Mouse (Mus musculus) left cerebral cortex, postnatal 14 days (tissue): Measurements from ENCODE around the gene Gm11027. TPM values are rescaled to one million over a fixed set of nuclear protein-coding genes. Genes with fewer than 3 reads are reported as not detected.

Experiments used
- microRNA-seq, 2 experiments: library from miRNA; unstranded; fragments of <30 nt; microRNA quantifications; one replicate each; pipeline ENCODE4 v1.2.0; 2022
- total RNA-seq, 2 experiments: library from RNA; stranded (reverse); gene quantifications; 2 replicates each; pipeline ENCODE4 v1.2.3; 2021

Gm11027 gene
- total RNA-seq, 2 experiments from 2014 or later = not detected

Small RNAs within 50 kb of the gene (microRNA-seq; reads per million reads assigned to microRNA genes)
- gene Gm23190 = 0 reads per million in 2 experiments

Other genes with a start within 250 kb of the Gm11027 start
- gene Zfp386, start 227.7 kb upstream of the Gm11027 start, total RNA-seq = 10 to 100 TPM; 36.7 to 38.9 TPM
- gene Vipr2, start 197.7 kb upstream of the Gm11027 start, total RNA-seq = 1 to 10 TPM; 1.3 to 1.4 TPM
- 10 to 100 TPM; 12.6 to 17.0 TPM for gene Wdr60, start 12.4 kb upstream of the Gm11027 start, total RNA-seq
- 10 to 100 TPM; 54.6 to 57.9 TPM for gene Esyt2, start 5.8 kb downstream of the Gm11027 start, total RNA-seq
- 1 to 10 TPM; 4.7 to 6.4 TPM for gene Ncapg2, start 130.0 kb downstream of the Gm11027 start, total RNA-seq
- gene Ptprn2, start 210.3 kb downstream of the Gm11027 start, total RNA-seq = 100 to 1,000 TPM; 383 to 385 TPM